Mouse (Mus musculus): ENCODE results near the gene Fbxw27. TPM values are rescaled to one million over a fixed set of nuclear protein-coding genes. Genes with fewer than 3 reads are reported as not detected.
"Not testable (repeated sequence)": the region's sequence is repeated elsewhere in the genome, so short reads cannot be mapped to it uniquely, and the experiment has no call there.

Gene Fbxw27
- total and polyA plus RNA-seq, 2 experiments from 2014 or later, result not detected

DNA sequence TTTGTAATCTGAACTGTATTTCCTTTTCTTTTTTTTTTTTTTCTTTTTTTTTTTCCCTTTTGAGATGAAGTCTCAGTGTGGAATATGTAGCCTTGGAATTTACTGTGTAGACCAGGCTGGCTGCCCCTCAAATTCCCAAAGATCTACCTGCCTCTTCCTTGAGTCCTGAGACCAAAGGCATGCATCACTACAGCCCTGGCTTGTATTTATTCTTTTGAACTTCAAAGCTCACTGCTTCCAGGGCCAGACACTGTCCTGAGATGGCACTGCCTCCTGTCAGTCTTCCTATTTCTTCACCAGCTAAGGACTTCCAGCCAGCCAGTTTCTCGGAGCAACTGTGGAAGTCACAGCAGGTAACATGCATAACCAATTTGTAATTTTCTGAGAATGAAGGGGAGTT is 21.5 kb upstream of the Fbxw27 start, which contains the start of gene Spink8:
TSS of gene Spink8 (plus strand) at position 301 of the 400 bp plus-strand sequence.
- no peak for DNase-seq (ENCODE audit: low spot score)
- no peaks in the 10 kb centered on the region for H3K9me3 ChIP-seq (ENCODE audit: low read length)
- H3K9ac ChIP-seq (replicated peaks; ENCODE audit: low read length), result no peak within 1 kb of the TSS
- no peaks in the 10 kb centered on the region for H3K36me3 ChIP-seq (ENCODE audit: insufficient read depth, low read length)
- H3K27me3 ChIP-seq (ENCODE audit: insufficient read depth, low read length), result no peaks in the 10 kb centered on the region
- H3K4me3 ChIP-seq (ENCODE audit: low read length), result no peak within 1 kb of the TSS
- ATAC-seq, result no peak
- no peak for TF ChIP-seq CTCF (IDR thresholded peaks at IDR 0.05; ENCODE audit: low read depth)
- no peaks in the 10 kb centered on the region for H3K4me1 ChIP-seq (ENCODE audit: insufficient read depth, low read length)
- no peak within 1 kb of the TSS for H3K4me2 ChIP-seq (ENCODE audit: low read depth, low read length)
- H3K27ac ChIP-seq, result no peak within 1 kb of the TSS
- WGBS, result 29% methylated on average over 1 of the region's 1 CpGs

DNA sequence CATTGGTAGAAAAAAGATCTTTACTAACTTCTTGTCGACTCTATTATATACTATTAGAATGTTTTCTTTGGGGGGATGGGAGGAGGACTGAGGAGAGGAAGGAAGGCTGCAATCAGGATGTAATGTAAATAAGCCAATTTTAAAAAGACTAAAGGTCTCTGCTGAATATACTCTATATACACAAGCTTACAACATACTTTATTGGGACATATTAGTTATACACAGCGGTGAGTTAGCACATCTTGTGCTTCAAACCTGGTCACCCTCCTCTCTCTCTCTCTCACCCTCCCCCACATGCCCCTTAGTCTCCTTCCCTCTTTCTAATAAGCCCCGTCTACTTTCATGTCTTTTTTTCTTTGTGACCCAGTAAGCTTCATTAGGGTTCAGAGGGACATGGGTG is 17.4 kb upstream of the Fbxw27 start:
- no peak overlapping the region for H3K4me2 ChIP-seq (ENCODE audit: low read depth, low read length)
- H3K36me3 ChIP-seq (ENCODE audit: insufficient read depth, low read length), result no peaks in the 10 kb centered on the region
- DNase-seq (ENCODE audit: low spot score) (no peak), ATAC-seq (no peak)
- H3K4me3 ChIP-seq (ENCODE audit: low read length), result no peak overlapping the region
- no peak for TF ChIP-seq CTCF (IDR thresholded peaks at IDR 0.05; ENCODE audit: low read depth)
- H3K27me3 ChIP-seq (ENCODE audit: insufficient read depth, low read length), result no peaks in the 10 kb centered on the region
- no peak overlapping the region for H3K27ac ChIP-seq
- no peak overlapping the region for H3K9ac ChIP-seq (replicated peaks; ENCODE audit: low read length)
- no peaks in the 10 kb centered on the region for H3K4me1 ChIP-seq (ENCODE audit: insufficient read depth, low read length)
- WGBS, result 68% methylated on average over 3 of the region's 3 CpGs
- H3K9me3 ChIP-seq (ENCODE audit: low read length), result no peaks in the 10 kb centered on the region

DNA sequence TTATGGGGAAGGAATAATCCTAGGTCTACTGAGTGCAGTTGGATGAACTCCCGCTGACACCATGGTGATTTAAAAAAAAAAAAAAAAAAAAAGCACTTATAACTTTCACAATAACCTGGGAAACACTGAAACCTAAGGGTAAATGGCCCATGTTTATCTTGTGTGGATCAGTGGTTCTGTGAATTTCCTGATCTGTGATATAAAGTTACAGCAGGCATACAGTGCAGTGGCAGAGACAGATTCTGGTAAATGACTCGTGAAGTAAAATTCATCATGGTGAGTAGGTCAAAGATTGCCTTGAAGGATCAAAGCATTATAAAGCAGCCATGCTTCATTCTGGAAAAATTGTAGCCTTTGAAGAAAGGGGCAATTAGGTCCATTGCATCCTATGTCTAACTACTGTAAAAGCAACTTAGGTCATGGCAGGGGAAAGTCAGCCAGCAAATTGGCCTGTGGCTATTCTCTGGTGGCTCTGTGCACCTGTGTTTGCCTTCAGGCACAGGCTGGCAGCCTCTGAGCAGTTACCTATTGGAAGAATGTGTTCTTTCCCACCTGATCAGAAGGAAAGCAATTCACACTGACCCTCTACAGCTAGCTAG is 16.3 kb upstream of the Fbxw27 start:
- H3K9ac ChIP-seq (replicated peaks; ENCODE audit: low read length), result no peak overlapping the region
- DNase-seq (ENCODE audit: low spot score) (no peak), ATAC-seq (no peak)
- no peaks in the 10 kb centered on the region for H3K27me3 ChIP-seq (ENCODE audit: insufficient read depth, low read length)
- TF ChIP-seq CTCF (IDR thresholded peaks at IDR 0.05; ENCODE audit: low read depth), result no peak
- no peak overlapping the region for H3K4me2 ChIP-seq (ENCODE audit: low read depth, low read length)
- H3K4me1 ChIP-seq (ENCODE audit: insufficient read depth, low read length), result no peaks in the 10 kb centered on the region
- 89% methylated on average over 2 of the region's 2 CpGs for WGBS
- H3K36me3 ChIP-seq (ENCODE audit: insufficient read depth, low read length), result no peaks in the 10 kb centered on the region
- no peak overlapping the region for H3K27ac ChIP-seq
- no peaks in the 10 kb centered on the region for H3K9me3 ChIP-seq (ENCODE audit: low read length)
- H3K4me3 ChIP-seq (ENCODE audit: low read length), result no peak overlapping the region

DNA sequence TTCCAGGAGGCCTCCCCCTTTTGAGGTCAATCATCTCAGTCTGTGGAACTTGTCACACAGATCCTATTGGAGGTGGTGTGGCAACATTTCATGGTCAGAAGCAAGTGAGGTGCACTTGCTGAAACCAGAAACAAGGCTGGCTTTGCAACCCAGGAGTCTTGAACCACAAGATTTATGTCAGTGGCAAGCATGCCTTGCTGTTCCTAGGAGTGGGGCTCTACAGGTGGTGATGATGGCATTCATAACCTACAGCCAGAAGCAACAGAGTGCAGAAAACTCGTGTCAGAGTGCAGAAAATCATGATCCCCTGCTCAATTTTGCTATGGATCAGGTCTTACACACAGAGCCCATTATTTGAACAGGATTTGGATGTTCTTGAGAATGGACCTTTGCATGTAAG is 15.8 kb upstream of the Fbxw27 start:
- no peak overlapping the region for H3K4me3 ChIP-seq (ENCODE audit: low read length)
- no peaks in the 10 kb centered on the region for H3K36me3 ChIP-seq (ENCODE audit: insufficient read depth, low read length)
- ATAC-seq, result no peak
- TF ChIP-seq CTCF (IDR thresholded peaks at IDR 0.05; ENCODE audit: low read depth), result no peak
- no peak overlapping the region for H3K27ac ChIP-seq
- no peaks in the 10 kb centered on the region for H3K9me3 ChIP-seq (ENCODE audit: low read length)
- no peak overlapping the region for H3K4me2 ChIP-seq (ENCODE audit: low read depth, low read length)
- no peak for DNase-seq (ENCODE audit: low spot score)
- no peaks in the 10 kb centered on the region for H3K27me3 ChIP-seq (ENCODE audit: insufficient read depth, low read length)
- no peaks in the 10 kb centered on the region for H3K4me1 ChIP-seq (ENCODE audit: insufficient read depth, low read length)
- WGBS, result 38% methylated on average over 1 of the region's 1 CpGs
- no peak overlapping the region for H3K9ac ChIP-seq (replicated peaks; ENCODE audit: low read length)

DNA sequence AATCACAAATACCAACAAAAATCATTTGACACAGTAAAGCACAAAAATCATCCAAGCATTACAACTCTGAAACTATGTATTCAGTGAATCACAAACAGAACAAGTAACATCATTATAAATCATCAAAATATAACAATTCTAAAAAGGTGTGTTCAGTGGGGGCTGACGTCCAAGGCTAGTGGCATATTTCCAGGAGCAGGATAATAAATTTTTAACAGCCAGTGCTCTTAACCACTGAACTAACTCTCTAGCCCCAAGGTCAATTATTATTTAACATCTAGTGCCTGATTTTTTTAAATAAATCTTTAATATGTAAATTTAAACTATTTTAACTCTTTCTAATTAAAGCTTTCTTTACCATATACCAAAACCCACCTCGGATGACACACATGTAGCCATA is 15.1 kb upstream of the Fbxw27 start:
- H3K4me2 ChIP-seq (ENCODE audit: low read depth, low read length); H3K27ac ChIP-seq; H3K9ac ChIP-seq (replicated peaks; ENCODE audit: low read length); H3K4me3 ChIP-seq (ENCODE audit: low read length); H3K9me3 ChIP-seq (ENCODE audit: low read length); H3K36me3 ChIP-seq (ENCODE audit: insufficient read depth, low read length); ATAC-seq; H3K4me1 ChIP-seq (ENCODE audit: insufficient read depth, low read length); H3K27me3 ChIP-seq (ENCODE audit: insufficient read depth, low read length); DNase-seq (ENCODE audit: low spot score): not testable (repeated sequence)
- WGBS, result 77% methylated on average over 2 of the region's 2 CpGs

DNA sequence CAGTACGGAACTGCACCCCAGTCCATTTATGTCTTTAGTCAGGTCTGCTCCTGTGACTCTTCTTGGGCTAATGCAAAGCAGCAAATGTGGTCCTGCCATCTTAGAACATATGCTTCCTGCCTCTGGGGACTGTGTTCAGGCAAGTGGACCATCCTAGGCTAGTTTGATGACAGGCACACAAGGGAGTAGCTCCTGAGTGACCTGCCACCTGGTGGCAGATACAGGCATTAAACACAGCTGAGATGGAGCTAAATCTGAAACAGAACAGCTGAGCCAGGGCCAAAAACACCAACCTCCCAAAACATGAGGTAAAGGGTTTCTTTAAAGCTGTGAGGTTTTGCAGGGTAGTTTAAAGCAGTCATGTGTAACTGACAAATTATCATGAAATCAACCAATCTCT is 7.6 kb upstream of the Fbxw27 start:
- WGBS, result 95% methylated on average over 1 of the region's 1 CpGs
- no peak overlapping the region for H3K27ac ChIP-seq
- no peak overlapping the region for H3K4me3 ChIP-seq (ENCODE audit: low read length)
- DNase-seq (ENCODE audit: low spot score) (peak; percentile 21), ATAC-seq (no peak)
- H3K27me3 ChIP-seq (ENCODE audit: insufficient read depth, low read length), result no peaks in the 10 kb centered on the region
- H3K9me3 ChIP-seq (ENCODE audit: low read length), result no peaks in the 10 kb centered on the region
- H3K4me1 ChIP-seq (ENCODE audit: insufficient read depth, low read length), result no peaks in the 10 kb centered on the region
- TF ChIP-seq CTCF (IDR thresholded peaks at IDR 0.05; ENCODE audit: low read depth), result peak; percentile 64
- no peak overlapping the region for H3K4me2 ChIP-seq (ENCODE audit: low read depth, low read length)
- H3K9ac ChIP-seq (replicated peaks; ENCODE audit: low read length), result no peak overlapping the region
- no peaks in the 10 kb centered on the region for H3K36me3 ChIP-seq (ENCODE audit: insufficient read depth, low read length)

DNA sequence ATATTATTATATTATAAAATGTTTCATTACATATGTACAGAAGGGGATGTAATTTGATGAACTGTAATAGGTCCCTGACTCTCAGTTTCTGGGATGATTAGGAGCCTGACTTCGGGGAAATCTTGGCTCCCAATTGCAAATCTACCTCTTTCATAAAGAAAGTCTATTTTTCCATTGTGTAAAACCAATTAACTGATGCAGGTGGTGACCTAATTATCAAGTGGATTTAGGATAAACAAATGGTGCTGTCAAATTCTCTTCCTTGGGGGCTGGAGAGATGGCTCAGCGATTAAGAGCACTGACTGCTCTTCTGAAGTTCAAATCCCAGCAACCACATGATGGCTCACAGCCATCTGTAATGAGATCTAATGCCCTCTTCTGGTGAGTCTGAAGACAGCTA is 5.3 kb upstream of the Fbxw27 start:
- H3K4me3 ChIP-seq (ENCODE audit: low read length), result no peak overlapping the region
- no peaks in the 10 kb centered on the region for H3K27me3 ChIP-seq (ENCODE audit: insufficient read depth, low read length)
- WGBS, result 44% methylated on average over 2 of the region's 2 CpGs
- TF ChIP-seq CTCF (IDR thresholded peaks at IDR 0.05; ENCODE audit: low read depth), result no peak
- H3K36me3 ChIP-seq (ENCODE audit: insufficient read depth, low read length), result no peaks in the 10 kb centered on the region
- no peak overlapping the region for H3K9ac ChIP-seq (replicated peaks; ENCODE audit: low read length)
- H3K4me1 ChIP-seq (ENCODE audit: insufficient read depth, low read length), result no peaks in the 10 kb centered on the region
- no peaks in the 10 kb centered on the region for H3K9me3 ChIP-seq (ENCODE audit: low read length)
- ATAC-seq, result no peak
- no peak for DNase-seq (ENCODE audit: low spot score)
- no peak overlapping the region for H3K27ac ChIP-seq
- H3K4me2 ChIP-seq (ENCODE audit: low read depth, low read length), result no peak overlapping the region

Measured in hindbrain, postnatal 0 days (tissue).